Mouse (Mus musculus) gastrocnemius, postnatal 4 days (tissue): Measurements from ENCODE around the gene Dna2. TPM values are rescaled to one million over a fixed set of nuclear protein-coding genes. Genes with fewer than 3 reads are reported as not detected.
"Not testable (repeated sequence)": the region's sequence is repeated elsewhere in the genome, so short reads cannot be mapped to it uniquely, and the experiment has no call there.

Experiments used
- DNase-seq, 2 experiments: peaks; one replicate each; pipeline ENCODE4 v3.0.0; 2021 to 2022; ENCODE audit warnings: low spot score in 2 of 2, mixed read lengths in 2 of 2
- long read RNA-seq, 2 experiments: library from polyadenylated mRNA; stranded (forward); transcript quantifications; one replicate each; pipeline ENCODE4 v2.0.0; 2021
- total RNA-seq, 2 experiments: library from RNA; stranded (reverse); gene quantifications; 2 replicates each; pipeline ENCODE4 v1.2.3; 2021

Dna2 gene
- 1 to 10 TPM; 4.7 to 5.3 TPM for total RNA-seq
- long read RNA-seq, experiment 1, full-length matches to known transcripts: 5 of 8 reads
- long read RNA-seq, experiment 1, partial matches to known transcripts: 1 of 8 reads
- long read RNA-seq, experiment 1, other reads (novel, unspliced or antisense): 2 of 8 reads
- long read RNA-seq, experiment 2, full-length matches to known transcripts: 7 of 7 reads
- long read RNA-seq, experiment 2, partial matches to known transcripts: 0 of 7 reads
- long read RNA-seq, experiment 2, other reads (novel, unspliced or antisense): 0 of 7 reads

DNA sequence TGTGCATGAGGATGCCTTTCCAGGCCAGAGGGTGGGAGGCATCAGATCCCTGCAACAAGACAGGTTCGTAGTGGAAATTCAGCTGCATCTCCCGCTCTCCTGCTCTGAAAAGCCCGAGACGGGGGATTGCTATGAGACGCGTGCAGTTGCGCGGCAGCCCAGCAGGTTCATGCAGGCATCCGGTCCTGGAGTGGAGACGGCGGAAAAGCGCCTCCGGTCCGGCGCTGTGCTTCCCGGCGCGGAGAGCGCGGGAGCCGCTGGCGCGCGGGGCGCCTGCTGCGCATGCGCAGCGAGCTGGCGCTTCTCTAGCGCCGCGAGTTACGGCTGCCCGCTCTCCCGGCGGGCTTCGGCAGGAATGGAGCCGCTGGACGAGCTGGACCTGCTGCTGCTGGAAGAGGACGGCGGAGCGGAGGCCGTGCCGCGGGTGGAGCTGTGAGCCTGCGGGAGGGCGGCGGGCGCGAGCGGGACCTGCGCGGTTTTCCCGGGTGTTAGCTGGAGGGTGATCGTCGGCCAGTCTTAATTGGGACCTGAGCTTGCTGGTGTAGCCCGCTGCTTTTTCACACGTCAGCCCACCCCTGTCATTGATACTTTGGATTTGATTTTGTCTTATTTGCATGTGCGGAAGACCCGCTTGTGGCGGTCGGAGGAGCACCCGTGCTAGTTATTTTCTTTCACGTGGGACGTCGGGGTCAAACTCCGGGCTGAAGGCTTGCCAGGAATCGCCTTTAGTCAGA, at the start of gene Dna2:
Dna2 (plus strand) TSS at position 289 of the 734 bp plus-strand sequence.
- DNase-seq: peak; percentile 53 to 75

DNA sequence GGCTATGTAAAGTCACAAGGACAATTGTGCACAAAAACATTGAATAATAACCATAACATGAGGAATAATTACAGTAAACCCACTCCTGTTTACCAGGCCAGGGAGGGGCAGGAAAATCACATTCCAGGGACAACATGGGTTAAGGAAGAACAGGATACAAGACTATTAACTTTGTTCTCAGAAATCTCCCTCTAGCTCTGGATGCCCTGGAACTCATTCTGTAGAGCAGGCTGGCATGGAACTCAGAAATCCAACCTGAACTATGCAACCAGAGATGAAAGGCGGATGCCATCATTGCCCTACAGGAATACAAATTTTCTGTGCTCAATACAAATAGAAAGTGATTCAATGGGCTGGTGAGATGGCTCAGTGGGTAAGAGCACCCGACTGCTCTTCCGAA, 49.4 kb upstream of the Dna2 start:
- DNase-seq: no peak

DNA sequence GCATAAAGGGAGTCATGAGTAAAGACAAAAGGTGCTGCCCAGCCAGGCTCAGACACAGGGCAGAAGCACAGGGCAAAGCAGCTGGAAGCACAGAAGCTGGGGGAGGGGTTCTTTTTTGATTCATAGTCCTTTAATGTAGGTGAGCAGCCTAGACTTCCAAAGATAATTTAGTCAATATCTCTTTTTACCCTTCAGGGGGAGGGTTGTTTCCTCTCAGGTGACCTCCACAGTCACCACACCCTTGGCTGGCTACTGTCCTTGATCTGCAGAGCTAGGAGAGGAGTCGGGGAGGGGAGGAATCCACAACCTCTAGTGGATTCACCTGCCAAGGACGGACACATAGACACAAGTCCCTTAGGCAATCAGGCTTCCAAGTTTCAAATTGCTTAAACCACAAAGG, 48.8 kb upstream of the Dna2 start:
- no peak for DNase-seq

DNA sequence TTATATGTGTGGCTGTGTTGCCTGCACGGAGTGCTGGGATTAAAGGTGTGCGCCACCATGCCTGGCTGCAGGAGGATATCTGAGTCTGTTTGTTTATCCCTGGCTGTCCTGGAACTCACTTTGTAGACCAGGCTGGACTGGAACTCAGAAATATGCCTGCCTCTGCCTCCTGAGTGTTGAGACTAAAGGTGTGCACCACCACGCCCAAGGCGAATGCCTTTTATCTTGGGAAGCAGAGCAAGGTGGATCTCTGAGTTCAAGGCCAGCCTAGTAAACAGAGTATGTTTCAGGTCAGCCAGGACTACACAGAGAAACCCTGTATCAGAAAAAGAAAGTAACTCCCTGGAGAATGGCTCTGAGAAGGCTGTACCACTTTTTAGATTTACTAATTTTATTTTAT, 46.7 kb upstream of the Dna2 start:
- no peak for DNase-seq

DNA sequence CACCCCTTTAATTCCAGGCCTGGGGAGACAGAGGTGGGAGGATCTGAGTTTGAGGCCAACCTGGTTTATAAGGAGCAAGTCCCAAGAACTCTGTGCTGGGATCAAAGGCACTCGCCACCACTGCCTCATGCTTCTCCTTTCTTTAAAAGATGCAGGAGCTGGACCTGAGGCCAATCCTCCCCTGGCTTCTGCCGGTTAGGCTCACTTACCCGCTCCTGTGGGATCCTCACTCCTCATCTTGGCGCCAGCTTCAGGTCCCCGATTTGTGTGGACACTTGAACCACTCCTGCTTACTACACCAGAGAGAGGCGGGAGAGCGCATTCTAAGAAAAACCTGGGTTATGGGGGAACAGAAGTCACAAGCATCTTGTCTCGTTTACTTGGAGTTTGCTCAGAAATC, 45.0 kb upstream of the Dna2 start:
- no peak for DNase-seq

DNA sequence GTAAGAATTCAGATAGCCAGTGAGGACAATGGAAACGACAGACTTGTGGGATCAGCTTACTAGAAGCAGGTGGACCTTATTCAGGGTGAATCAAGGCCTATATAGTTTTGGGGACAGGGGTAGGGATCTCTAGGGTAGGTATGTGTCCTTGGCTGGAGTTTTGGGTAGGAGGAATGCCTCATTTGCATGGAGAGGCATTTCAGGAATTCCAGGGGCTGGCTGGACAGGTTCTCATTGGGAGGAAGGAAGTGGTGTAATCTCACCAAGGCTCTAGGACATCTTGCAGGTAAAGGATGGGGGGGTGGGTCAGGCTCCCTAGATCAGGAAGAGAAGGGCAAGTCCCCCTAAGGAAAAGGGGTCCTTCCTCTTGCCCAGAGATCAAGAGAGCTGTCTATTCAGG, 44.0 kb upstream of the Dna2 start:
- DNase-seq: no peak

DNA sequence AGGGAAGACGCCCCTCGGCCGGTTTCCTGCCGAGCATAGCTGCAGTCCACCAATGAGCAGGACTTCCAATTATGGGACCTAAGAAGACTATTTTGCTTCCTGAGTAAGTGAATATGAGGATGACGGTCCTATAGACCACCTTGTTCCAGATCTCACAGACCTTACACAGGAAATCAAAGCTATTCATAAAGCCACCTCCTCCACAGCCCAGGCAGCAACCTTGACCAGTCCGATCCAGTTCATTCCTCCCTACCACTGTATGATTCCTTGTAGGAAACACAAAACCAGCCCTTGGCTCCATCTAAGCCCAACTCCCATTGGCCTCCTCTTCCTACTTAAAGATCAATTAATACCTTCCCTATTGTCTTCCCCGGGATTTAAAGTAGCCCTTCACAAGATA, 40.5 kb upstream of the Dna2 start:
- DNase-seq: no peak

DNA sequence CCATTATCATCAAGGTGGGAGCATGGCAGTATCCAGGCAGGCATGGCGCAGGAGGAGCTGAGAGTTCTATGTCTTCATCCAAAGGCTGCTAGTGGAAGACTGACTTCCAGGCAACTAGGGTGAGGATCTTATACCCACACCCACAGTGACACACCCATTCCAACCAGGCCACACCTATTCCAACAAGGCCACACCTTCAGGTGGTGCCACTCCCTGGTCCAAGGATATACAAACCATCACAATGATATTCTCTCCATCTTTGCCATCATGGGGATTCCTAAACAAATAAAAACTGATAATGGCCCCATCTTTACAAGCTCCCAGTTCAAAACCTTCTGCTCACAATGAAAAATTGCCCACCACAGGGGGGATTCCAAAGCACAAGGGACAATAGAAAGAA, 37.9 kb upstream of the Dna2 start, which contains the start of gene Tet1:
Tet1 (minus strand) TSS at position 101 of the 400 bp plus-strand sequence.
- not testable (repeated sequence) for DNase-seq

DNA sequence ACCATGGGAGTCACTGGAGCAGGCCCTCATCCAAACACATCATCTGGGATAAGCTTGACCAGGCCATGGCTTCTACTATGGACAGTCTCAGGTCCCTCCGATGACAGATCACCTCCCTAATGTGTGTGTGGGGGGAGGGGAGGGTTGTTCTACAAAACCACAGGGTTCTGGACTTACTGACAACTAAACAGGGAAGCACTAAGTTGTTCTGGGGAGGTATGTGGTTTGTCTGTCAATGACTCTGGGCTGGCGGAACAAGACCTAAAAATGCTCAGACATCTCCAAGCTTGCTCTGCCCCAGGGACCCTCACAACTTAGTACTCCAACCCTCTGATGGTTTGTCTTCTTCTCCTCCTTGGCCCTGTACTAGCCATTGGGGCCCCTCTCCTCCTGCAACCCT, 35.7 kb upstream of the Dna2 start:
- DNase-seq: no peak

DNA sequence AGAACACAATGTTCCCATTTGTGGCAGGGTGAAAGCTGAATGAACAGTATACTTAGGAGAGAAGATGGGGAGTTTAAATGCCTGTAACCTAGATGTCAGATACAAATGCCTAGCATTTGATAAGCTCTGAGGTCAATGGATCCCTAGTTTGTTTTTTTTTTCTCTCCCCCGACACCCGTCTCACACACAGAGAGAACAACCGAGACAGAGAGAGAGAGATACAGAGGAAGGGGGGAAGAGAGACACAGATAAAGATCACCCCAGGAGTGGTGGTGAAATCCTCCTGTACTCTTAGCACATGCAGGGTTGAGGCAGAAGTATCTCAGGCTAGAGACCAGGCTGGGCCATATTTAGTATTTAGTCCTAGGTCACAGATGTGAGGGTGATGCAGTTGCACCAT, 27.8 kb upstream of the Dna2 start:
- no peak for DNase-seq

DNA sequence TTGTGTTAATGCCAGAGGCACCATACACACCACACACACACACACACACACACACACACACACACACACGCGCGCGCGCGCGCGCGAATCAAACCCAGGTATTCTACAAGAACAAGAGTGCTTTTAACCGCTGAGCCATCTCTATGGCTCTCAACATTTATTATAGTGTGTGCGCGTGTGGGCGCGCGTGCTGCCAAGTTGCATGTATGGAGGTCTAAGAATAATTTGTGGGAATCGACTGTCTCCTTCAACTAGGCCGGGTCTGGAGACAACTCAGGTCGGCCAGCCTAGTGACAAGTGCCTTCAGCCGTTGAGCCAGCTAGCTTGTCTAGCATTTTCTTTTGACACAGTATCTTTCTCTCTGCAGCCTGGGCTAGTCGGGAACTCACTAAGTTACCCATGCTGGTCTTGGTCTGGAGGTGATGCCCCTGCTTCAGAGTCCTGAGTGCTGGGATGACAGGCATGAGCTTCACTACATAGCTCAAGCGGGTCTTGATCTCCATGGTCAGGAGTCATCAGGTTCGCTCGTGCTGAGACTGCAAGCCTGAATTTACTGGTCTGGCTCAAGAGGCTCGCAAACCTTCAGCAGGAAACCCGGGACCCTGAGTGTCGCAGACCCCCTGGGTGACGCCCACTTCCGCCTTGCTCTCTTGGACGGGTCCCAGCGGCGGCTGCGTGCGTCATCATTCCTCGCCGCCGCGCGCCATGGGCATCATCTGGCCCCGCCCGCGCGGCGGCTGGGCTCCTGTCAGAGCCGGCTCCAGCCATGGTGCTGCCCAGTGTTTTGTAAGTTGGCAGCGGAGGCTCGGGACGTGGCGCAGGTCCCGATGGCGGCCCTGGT, 26.7 kb upstream of the Dna2 start, which contains the start of gene Slc25a16:
Slc25a16 (plus strand) TSS at position 709 of the 841 bp plus-strand sequence.
- DNase-seq: peak; percentile 90 to 91

DNA sequence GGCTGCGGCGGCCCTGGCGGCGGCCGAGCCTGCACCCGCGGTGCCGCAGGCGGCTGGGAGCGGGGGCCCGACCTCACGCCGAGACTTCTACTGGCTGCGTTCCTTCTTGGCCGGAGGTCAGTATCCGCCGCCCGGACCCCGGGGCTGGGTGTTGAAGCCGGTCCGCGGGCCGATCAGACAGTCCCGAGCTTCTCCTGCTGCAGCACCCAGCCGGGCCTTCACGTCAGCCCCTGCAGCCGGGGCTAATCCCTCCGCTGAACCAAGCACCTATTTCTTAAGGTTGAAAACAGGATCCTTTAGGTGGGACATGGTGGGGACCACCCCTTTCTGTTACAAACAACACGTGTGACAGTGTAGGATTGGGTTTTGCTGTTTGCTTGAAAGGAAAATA, 26.1 kb upstream of the Dna2 start:
- DNase-seq: no peak

DNA sequence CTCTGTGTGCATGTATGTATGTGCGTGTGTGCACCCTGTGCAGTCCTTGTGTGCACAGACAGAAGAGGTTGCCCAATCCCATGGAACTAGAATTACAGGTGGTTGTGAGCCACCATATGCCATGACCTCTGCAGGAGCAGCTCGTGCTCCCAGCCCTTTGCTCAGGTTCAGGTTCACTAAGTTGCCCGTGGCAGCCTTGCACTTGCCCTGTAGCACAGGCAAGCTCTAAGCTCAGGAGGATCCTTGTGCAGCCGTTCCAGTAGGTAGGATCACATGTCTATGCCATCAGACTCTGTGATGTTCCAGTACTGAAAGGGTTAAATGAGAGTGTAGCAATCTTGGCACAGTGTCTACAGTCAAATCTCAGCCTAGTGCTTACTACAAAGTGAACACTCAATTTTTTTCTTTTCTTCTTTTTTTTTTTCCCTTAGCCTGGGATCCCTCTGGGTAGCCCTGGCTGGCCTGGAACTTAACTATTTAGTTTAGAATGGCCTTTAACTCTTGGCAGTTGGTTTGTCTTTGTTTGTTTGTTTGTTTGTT, 22.7 kb upstream of the Dna2 start:
- DNase-seq: no peak

DNA sequence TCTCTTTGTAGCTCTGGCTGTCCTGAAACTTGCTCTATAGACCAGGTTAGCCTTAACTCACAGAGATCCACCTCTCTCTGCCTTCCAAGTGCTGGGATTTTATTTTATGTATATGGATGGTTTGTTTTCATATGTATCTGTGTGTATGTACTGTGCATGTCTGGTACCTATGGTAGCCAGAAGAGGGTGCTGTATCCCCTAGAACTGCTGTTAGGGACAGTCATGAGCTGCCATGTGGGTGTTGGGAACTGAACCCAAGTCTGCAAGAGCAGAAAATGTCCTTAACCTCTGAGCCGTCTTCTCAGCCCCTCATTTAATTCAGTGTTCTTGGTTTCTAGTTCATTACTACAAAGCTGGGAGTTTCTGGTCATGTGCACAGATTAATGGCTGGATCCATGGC, 14.4 kb upstream of the Dna2 start:
- no peak for DNase-seq

DNA sequence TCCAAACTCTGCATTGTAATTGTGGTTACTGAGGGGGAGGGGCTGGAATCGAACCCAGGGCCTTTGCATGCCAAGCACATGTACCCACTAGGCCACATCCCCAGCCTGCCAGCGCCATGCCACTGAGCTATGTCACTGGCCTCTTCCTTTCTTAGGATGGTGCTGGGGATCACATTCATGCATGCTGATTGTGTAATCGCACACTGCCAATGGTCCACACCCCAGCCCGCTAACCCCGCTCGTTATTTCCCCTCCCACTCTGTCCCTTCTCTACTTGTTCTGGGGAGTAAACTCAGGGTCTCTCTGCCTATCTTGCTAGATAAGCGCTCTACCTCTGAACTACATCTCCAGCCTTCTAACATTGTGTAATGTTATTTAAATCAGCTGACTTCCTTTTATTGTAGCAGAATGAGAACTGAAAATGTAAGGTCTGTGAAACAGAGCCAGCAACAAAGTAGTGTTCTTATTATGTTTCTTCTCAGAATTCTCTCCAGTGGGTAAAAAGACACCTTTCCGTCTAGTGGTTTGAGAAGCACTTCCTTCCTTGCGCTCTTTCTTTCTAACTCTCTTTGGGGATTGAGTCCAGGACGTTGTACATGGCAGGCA, 1.7 kb upstream of the Dna2 start:
- DNase-seq: no peak

DNA sequence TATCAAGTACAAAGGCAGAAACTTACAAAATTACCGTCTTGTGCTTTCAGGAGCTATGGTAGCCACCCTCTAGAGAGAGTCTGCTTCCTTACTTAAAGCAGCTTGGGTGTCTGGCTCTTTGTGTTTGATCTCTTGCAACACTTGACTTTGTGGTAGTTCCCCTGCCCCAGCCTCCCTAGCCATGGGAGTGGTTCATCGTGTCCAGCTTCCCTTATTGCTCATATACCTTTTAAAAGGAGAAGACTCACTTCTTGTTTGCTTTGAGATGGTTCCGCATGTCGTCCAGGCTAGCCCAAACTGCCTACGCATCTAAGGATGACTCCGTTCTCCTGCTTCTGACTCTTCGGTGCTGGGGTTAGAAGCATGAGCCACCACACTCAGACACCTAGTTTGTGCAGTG, 1.7 kb downstream of the Dna2 start:
- DNase-seq: no peak

DNA sequence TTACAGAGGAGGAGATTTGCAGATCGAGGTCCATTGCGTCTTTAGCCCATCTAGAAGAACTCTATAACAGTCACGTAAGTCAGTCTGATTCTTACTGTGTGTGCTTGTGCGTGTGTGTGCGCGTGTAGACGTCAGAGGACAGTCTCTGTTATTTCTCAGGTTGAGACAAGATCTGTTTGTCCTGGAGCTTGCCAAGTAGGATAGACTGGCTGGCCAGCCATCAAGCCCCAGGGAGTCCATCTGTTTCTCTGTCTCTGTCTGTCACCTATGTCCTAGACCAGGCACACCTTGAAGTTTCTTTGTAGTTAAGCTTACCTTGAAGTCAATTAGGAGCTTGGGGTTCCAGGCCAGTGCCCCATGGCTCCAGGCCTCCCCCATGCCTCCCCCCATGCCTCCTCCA, 17.1 kb downstream of the Dna2 start:
- no peak for DNase-seq

DNA sequence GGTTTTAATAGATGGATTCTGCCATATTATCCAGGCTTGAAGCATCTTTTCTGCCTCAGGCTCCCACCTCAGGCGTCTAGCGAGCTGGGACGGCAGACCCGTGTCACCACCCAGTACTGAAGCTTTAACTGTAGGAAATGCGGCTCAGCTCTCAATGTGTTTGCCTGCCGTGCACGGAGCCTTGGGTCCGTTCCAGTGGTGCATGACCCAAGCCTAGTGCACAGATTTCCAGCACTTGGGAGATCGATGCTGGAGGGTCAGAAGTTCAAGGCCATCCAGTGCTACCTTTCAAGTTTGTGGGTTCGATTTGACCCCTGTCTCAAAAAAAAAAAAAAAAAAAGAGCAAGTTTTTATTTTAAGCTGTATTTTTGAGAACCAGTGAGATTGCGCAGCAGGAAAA, 19.0 kb downstream of the Dna2 start:
- DNase-seq: no peak

DNA sequence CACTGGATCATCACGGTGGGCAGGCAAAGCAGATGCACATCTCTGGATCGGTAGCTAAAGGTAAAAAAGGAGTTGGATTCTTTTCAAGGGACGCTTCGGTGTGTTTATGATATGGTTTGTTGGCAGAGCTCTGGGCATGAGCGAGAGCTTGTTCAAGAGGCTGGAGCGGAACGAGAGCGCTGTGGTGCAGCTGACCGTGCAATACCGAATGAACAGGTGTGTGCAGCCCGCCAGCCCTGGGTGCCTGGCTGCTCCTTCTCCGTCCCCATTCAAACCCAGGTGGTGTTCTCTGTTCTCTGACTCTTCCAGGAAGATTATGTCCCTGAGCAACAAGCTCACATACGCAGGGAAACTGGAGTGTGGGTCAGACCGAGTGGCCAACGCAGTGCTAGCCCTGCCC, 19.5 kb downstream of the Dna2 start:
- no peak for DNase-seq

DNA sequence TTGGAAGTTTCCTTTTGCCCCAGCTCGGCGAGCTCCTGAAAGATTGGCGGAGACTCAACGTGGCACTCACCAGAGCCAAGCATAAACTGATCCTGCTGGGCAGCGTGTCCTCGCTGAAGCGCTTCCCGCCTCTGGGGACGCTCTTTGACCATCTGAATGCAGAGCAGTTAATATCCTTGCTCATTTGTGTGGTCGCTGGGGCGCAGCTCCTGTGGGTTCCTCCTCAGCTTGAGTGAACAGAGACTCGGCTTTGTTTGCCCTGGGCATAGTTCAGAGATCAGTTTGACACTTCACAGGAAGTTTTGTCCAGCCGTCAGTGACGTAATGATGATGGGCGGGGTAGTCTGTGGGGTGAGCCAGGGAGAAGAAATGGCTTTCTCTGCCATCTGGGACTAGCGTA, 25.0 kb downstream of the Dna2 start:
- no peak for DNase-seq

DNA sequence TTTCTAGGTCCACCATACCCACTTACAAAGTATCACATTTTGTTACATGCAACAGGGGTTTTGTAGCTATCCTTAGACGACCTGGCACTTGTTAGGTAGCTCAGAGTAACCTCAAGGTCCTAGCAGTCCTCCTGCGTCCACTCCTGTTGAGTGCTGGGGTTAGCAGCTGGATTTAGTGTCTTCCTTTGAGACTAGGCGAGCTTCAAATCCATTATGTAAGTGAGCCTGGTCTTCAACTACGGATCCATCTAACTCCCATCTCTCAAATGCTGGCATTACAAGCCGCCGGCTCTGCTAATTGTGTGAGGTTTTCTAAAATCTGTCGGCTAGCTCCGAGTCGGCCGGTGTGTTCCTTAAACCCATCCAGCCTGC, 32.8 kb downstream of the Dna2 start:
- no peak for DNase-seq
